Mouse (Mus musculus) lung, postnatal 10 days (tissue): Measurements from ENCODE around the gene Zp1.

Experiments used
- DNase-seq: peaks from one replicate; pipeline ENCODE4 v3.0.0; 2021

The Zp1 gene

GRCm38 (mm10) chr19:10920532-10920931, at the start of gene Zp1:
TSS of gene Zp1 (minus strand) at chr19:10920632.
- DNase-seq: no peak

DNA sequence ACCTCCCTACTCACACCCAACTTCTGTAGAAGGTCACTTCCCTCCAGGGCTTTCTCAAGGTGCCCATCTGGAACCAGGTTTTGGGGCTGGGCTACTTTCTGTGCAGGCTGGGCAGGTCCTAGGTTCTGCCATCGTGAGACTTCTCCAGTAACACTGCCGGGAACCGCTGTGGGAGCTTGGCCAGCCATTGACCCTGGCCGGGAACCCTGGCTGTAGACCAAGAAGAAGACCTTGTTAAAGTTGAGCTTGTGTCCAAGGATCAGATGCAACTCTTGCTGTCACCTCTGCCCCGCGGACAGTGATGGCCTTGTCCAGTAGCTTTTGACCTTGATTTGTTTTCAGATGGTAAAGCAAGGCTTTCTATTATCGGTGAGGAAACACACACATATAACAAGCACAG, 48.1 kb upstream of the Zp1 start:
- no peak for DNase-seq

DNA sequence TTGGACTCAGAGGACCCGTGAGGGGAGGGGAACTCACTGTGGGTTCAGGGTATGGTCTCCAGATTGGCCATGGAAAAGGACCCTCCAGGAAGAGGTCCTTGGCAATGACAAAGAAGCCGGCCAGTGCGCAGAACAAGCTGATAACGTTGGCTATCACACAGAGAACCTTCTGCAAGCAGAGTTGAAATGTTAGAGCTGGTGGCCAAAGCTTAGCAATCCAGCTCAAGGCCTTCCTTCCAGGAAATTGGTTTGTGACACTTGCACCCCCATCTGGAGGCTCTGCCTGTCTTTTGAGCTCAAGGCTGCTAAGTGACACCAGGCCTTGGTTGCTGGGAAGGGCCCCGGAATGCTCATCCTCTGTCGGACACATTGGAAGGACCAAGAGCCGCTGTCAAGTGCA, 45.3 kb upstream of the Zp1 start:
- no peak for DNase-seq

GRCm38 (mm10) chr19:10959978-10960346, 39.5 kb upstream of the Zp1 start:
- no peak for DNase-seq

DNA sequence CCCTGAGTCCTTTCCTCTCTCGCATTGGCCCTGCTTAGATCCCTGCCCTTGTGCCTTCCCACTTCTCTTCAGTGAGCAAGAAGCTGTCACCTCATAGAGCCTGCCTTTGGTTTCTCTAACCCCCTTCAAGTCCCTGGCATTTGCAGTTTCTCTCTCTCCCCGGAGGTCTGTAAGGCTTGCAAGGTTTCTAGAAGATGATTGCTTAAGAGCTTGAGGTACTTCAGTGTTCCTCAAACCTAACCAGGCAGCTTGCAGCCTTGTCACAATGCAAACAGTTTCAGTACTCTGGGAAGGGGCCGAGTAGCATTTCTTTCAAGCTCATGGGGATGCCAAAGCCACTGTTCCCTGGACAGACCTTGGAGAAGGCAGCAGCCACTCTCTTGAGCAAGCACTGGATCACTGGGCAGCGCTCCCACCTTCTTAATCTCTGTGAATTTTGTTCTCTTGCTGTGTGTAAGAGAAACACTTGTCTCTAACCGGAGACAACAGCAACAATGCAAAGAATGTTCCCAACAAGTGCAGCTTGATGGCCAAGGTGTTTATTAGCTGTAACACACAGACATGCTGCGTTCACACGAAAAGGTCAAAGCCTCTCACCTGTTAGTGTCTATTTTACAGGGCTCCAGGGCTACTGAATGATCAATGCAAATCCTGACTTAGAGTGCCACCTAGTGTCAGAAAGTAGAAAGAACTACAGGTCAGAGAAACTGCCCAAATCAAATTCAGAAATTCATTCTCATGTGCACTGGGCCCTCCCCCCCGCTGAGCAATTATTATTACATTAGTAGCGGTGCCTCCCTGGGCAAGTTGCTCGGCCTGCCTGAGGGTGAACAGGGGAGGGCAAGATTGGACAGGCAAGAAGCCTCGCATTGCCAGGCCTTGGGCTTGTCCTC, 38.9 kb upstream of the Zp1 start:
- peak; percentile 78 for DNase-seq

GRCm38 (mm10) chr19:10952021-10952939, 31.8 kb upstream of the Zp1 start:
- DNase-seq: peak; percentile 74

- DNase-seq: peak; percentile 13
Measured at GRCm38 (mm10) chr19:10949558-10949957, 29.1 kb upstream of the Zp1 start.

DNA sequence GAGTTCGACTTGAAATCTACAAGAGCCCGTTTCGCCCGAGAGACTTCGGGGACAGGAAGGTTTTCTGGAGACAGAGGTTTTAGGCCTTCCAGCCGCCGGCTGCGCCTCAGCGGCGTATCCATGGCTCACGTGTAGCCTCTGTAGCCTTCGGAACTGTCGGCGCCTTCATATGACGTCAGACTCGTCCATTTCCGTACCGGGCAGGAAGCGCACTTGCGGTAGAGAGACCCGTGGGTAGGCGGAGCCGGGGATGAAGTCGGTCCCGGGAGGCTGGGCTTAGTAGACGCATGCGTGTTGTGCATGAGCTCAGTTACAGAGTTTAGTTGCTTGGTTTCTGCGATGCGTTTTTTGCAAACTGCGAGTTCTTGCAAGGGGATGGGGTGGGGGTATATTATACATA, 28.7 kb upstream of the Zp1 start, which contains the start of gene Ccdc86:
Ccdc86 (minus strand) TSS at position 155 of the 400 bp plus-strand sequence.
- peak; percentile 99 for DNase-seq

DNA sequence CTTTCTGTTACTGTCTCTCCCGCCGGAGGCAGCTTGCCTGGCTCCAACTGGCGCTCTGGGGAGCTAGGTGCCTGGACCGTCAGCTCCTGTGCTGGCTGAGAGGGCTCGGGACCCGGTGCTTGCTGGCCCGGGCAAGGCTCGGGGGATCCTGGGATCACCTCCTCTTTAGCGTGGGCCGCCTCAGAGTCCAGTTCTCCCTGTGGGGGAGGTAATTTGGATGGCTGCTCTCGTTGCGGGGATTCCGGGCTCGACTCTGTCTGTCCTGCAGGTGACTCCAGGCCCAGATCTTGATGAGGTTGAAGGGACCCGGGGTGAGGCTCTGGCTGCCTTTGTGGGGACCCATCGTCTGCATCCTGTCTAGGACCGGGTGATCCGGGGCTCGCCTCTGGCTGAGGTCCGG, 28.0 kb upstream of the Zp1 start:
- peak; percentile 8 for DNase-seq

- no peak for DNase-seq
Measured at GRCm38 (mm10) chr19:10947219-10947618, 26.8 kb upstream of the Zp1 start.

GRCm38 (mm10) chr19:10946506-10946905, 26.1 kb upstream of the Zp1 start:
- DNase-seq: no peak

DNA sequence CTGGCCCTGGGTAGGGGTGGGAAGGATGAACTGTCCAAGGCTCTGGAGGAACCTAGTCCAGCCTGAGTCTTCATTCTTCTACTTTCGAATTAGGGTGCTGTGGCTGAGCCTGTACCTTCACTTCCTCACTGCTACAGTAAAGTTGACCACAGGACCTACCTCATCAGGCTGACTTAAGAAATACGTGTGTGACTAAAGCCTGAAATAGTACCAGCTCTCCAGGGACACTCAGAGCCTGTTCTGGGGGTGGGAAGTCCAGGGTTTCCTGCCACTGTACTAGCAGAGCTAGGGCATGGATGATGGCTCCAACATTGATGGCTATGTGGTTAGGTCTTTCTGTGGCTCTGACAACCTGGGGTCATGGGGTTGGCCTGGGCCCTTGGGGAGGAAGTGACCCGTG, 23.5 kb upstream of the Zp1 start:
- DNase-seq: no peak

DNA sequence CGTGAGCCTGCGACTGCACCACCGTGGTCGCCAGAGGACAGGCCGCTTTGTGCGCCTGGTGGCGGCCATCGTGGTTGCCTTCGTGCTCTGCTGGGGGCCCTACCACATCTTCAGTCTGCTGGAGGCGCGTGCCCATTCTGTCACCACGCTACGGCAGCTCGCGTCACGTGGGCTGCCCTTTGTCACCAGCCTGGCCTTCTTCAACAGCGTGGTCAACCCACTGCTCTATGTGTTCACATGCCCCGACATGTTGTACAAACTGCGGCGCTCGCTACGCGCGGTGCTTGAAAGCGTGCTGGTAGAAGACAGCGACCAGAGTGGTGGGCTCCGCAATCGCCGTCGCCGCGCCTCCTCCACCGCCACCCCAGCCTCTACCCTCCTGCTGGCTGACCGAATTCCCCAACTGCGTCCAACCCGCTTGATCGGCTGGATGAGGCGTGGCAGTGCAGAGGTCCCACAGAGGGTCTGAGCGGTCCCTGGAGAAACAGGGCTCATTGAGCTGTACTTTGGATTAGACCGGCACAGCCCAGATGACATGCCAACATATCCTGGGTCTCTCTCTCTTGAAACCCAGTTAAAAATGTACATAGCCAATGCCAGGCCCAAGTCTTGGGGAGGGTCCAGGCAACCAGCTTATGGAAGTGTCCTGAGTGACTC, 20.5 kb upstream of the Zp1 start:
- no peak for DNase-seq

GRCm38 (mm10) chr19:10940097-10940800, 19.8 kb upstream of the Zp1 start:
- DNase-seq: peak; percentile 78

DNA sequence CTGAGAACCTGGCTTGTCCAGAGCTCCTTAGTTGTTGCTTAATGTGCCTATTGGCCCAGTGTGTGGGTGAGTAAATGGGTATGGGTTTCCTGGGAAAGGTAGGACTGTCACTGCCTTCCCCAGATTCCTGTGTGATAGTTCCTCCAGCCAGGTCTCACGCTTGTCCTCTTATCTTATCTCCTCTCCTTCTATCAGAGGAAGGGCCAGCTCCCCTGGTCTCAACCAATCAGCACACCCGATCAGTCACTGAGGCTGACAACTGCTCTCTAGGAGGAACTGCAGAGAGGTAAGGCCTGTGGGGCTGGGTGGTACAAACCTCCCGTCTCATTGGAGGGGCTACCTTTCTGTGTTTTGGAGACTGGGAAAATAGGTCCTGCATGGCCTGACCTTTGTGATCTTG, 18.3 kb upstream of the Zp1 start:
- no peak for DNase-seq

- peak; percentile 40 for DNase-seq
Measured at GRCm38 (mm10) chr19:10937110-10937563, 16.7 kb upstream of the Zp1 start, which contains the start of gene Ptgdr2. TSS of gene Ptgdr2 (plus strand) at chr19:10937160.

- no peak for DNase-seq
Measured at GRCm38 (mm10) chr19:10936077-10936476, 15.6 kb upstream of the Zp1 start.

GRCm38 (mm10) chr19:10935029-10935428, 14.6 kb upstream of the Zp1 start:
- no peak for DNase-seq

- no peak for DNase-seq
Measured at GRCm38 (mm10) chr19:10930641-10931040, 10.2 kb upstream of the Zp1 start.

DNA sequence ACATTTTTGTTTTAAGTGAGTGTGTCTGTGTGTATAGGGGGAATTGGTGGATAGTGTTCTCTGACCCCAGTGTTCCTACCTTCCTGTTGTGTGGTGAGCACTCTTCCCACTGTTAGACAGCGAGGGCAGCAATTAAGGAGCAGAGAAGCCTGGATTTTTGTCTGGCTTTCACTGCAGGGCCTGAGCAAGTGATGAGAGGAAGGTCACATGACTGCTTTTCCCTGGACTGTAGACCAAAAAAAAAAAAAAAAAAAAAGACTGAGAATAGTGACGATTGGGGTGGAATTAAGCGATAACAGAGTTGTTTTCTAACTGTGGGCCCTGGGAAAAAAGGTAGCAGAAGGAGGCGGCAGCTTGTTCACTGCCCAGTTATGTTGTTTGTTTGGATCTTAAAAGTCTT, 6.2 kb upstream of the Zp1 start:
- no peak for DNase-seq

DNA sequence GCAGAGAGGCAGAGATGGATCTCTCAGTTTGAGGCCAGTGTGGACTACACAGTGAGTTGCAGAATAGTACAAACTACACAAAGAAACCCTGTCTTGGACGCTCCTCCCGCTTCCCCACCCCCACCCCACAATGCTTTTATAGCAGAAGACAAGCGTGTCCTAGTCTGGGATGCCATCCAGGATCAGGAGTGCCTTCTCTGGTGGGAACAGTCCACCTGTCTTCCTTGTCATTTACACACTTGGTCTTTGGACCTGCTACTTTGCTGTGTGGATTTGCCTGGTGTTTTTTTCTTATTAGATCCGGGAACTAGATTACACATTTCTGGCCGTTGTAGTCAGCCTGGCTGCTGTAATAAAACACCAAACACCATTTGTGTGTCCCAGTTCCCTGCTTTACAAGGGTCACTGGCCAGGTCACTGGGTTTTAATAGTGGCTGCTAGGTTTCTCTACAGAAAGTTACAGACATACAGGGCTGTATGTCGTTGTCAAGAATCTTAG, 5.7 kb upstream of the Zp1 start:
- DNase-seq: no peak

DNA sequence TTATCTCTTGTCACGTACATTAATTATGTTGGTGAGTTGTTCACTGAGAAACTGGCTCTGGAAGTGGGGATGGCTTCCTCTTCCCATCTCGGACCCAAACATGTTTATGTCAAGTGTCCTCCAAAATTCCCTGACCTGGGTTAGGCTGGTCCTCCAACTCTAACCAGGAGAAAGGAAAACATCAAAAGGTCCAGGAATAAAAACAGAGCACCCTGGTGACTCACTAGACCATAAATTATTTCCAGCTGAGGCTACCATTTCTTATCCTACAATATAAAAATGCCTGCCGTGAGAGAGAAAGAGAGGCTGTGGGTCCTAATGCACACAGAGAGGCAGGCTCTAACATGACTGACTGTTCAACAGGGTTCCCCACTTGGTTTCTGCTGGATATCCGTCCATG, 3.8 kb upstream of the Zp1 start:
- no peak for DNase-seq
